Mouse (Mus musculus): Measurements from ENCODE around the gene Paqr7. TPM values are rescaled to one million over a fixed set of nuclear protein-coding genes. Genes with fewer than 3 reads are reported as not detected.
"Not testable (repeated sequence)": the region's sequence is repeated elsewhere in the genome, so short reads cannot be mapped to it uniquely, and the experiment has no call there.

Paqr7 gene
- polyA plus RNA-seq, 1 experiment from 2014 or later = 1.2 TPM

DNA sequence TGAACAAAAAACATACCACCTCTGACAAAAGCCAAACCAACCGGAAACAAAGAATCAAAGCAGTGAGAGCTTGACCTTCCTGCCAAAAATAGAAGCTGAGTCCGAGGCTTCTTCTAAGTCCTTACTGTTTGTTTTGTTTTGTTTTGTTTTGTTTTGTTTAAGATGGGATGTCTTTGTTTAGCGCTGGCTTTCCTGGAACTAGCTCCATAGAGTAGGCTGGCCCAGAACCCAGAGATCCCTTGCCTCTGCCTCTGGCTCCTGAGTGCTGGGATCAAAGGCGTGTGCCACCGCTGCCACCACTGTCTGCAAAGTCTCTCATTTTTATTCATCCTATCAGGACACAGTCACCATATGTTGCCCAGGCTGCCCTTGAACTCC, 962 bp upstream of the Paqr7 start:
- Histone ChIP-seq H3K4me1 (peaks cover 24% of the 10 kb centered on the region), H3K27me3 (ENCODE audit: low read depth, poor library complexity, severe bottlenecking) (peaks cover 20% of the 10 kb centered on the region), H3K4me3 (no peak overlapping the region), H3K9me3 (replicated peaks) (no peaks in the 10 kb centered on the region), H3K36me3 (no peaks in the 10 kb centered on the region), H3K27ac (0 out of 2 replicates have a peak overlapping the region, but pooled peaks have one; percentile 1)
- 85% methylated on average over 5 of the region's 5 CpGs for WGBS
- DNase-seq (ENCODE audit: low spot score) = no peak

DNA sequence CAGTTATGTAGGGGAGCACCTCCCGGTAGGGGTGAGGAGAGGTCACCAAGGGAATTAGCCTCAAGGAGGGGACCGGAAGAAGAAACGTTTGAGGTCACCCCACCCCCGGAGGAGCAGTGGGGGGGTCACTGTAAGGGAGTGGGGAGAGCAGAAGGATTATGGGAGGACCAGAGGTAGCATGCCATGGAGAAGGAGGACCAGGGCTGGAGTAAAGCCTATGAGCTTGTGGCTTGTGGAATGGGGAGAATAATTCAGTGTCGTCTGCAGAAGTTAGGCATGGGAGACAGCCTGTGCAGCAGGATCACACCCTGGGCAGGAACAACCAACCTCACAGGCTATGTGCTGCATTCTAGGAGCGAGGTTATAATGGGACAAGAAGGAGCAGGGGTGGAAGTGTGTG, 726 bp downstream of the Paqr7 start:
- no peaks in the 10 kb centered on the region for H3K36me3 ChIP-seq
- peaks cover 20% of the 10 kb centered on the region for H3K27me3 ChIP-seq (ENCODE audit: low read depth, poor library complexity, severe bottlenecking)
- DNase-seq (ENCODE audit: low spot score) = no peak
- peak overlapping the region; percentile 78 for H3K27ac ChIP-seq
- peaks cover 24% of the 10 kb centered on the region for H3K4me1 ChIP-seq
- no peaks in the 10 kb centered on the region for H3K9me3 ChIP-seq (replicated peaks)
- WGBS = 16% methylated on average over 6 of the region's 6 CpGs
- peak overlapping the region; percentile 72 for H3K4me3 ChIP-seq

DNA sequence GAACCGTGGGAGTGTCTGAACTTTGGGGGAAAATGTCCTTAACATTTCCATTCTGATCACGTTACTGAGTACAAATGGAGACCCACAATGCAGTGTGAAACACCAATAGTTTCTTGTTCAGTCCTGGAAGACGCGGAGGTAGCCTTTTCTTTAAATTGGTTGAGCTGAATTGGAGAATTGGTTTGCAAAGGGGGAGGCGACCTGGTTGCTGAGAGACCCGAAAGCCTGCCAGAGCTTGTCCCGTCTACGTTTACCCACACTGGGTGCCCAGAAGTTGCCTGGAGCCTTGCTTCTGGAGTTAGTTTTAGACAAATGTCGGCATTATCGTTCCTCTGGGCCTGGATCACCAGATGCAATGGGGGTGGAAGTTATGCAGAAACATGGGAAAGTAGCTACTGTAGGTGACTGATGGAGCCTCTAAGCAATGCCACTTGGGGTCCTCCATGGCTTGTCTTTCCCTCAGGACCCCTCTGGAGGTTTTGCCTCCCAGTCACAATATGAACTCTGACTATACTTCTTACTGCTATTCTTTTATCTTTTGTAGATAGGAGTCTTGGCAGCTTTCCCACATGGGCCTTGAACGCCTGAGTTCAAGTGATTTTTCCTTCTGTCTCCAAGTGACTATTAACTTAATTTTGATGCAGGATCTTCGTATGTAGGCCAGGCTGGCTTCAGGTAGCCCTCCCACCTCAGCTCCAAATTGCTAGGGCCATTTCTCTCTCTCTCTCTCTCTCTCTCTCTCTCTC, 1.7 kb downstream of the Paqr7 start:
- H3K9me3 ChIP-seq (replicated peaks) = no peaks in the 10 kb centered on the region
- no peak for DNase-seq (ENCODE audit: low spot score)
- H3K27ac ChIP-seq = no peak overlapping the region
- no peak overlapping the region for H3K4me3 ChIP-seq
- 84% methylated on average over 12 of the region's 12 CpGs for WGBS
- peaks cover 20% of the 10 kb centered on the region for H3K27me3 ChIP-seq (ENCODE audit: low read depth, poor library complexity, severe bottlenecking)
- H3K36me3 ChIP-seq = no peaks in the 10 kb centered on the region
- peaks cover 24% of the 10 kb centered on the region for H3K4me1 ChIP-seq

DNA sequence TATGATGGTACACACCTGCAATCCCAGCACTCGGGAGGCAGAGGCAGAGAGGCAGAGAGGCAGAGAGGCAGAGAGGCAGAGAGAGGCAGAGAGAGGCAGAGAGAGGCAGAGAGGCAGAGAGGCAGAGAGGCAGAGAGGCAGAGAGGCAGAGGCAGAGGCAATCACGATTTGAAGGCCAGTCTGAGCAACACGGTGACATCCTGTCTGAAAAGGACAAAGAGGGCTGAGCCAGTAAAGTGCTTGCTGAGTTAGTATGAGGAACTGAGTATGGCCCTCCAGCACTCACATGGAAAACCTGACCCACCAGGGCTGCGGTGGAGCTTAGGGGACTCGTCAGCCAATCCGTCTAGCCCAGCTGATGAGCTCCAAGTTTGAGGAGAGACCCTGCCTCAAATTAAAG, 2.5 kb downstream of the Paqr7 start:
- not testable (repeated sequence) for H3K36me3 ChIP-seq; H3K9me3 ChIP-seq (replicated peaks); H3K27ac ChIP-seq; DNase-seq (ENCODE audit: low spot score); H3K4me3 ChIP-seq
- Histone ChIP-seq H3K27me3 (ENCODE audit: low read depth, poor library complexity, severe bottlenecking) (peaks cover 20% of the 10 kb centered on the region), H3K4me1 (peaks cover 24% of the 10 kb centered on the region)
- 89% methylated on average over 6 of the region's 6 CpGs for WGBS

DNA sequence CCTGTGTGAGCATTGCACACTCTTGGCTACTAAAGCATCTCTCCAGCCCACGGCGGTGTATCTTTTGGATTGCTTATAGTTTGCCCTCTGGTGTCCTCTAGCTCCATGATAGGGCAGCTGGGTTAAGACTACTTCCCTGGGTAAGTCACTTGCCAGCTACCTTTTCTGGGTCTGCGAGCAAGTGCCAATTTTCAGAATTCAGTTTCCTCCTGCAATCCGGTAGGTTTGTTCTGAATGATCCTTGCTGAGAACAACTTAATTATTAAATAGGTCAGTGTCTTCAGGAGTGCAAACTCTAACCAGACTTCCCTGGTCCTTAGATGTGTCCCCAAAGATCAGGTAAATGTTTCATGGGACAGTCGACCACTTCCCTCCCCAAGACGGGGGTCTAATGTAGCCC, 4.6 kb downstream of the Paqr7 start:
- Histone ChIP-seq H3K4me3 (no peak overlapping the region), H3K27ac (no peak overlapping the region), H3K36me3 (no peaks in the 10 kb centered on the region), H3K27me3 (ENCODE audit: low read depth, poor library complexity, severe bottlenecking) (peaks cover 20% of the 10 kb centered on the region), H3K9me3 (replicated peaks) (no peaks in the 10 kb centered on the region), H3K4me1 (peaks cover 14% of the 10 kb centered on the region)
- no peak for DNase-seq (ENCODE audit: low spot score)
- WGBS = 95% methylated on average over 6 of the region's 6 CpGs

DNA sequence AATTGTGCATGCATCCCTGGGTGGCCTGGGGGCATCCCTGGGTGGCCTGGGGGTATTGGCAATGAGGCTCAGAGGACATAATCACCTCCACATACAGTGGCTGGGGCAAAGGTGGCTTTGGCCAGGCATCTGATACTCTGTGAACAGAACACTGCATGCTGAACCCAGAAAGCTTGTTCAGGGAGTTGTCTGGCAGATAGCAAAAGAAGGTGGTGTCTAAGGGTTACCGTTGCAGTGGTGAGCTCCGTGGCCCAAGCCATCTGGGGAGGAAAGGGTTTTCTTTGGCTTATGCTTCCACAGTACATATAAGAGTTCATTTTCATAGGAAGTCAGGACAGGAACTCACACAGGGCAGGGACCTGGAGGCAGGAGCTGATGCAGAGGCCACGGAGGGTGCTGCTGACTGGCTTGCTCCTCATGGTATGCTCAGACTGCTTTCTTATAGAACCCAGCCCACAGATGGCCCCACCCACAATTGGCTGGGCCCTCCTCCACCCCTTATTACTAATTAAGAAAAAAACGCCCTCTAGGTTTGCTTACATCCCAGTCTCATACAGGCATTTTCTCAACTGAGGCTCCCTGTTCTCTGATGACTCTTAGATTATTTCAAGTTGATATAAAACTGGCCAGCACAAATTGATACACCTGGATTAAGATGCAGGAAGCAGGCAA, 7.3 kb downstream of the Paqr7 start:
- no peaks in the 10 kb centered on the region for H3K36me3 ChIP-seq
- no peak for DNase-seq (ENCODE audit: low spot score)
- H3K4me3 ChIP-seq = no peak overlapping the region
- H3K27ac ChIP-seq = no peak overlapping the region
- no peaks in the 10 kb centered on the region for H3K9me3 ChIP-seq (replicated peaks)
- 79% methylated on average over 4 of the region's 4 CpGs for WGBS
- H3K4me1 ChIP-seq = no peaks in the 10 kb centered on the region
- H3K27me3 ChIP-seq (ENCODE audit: low read depth, poor library complexity, severe bottlenecking) = no peaks in the 10 kb centered on the region

DNA sequence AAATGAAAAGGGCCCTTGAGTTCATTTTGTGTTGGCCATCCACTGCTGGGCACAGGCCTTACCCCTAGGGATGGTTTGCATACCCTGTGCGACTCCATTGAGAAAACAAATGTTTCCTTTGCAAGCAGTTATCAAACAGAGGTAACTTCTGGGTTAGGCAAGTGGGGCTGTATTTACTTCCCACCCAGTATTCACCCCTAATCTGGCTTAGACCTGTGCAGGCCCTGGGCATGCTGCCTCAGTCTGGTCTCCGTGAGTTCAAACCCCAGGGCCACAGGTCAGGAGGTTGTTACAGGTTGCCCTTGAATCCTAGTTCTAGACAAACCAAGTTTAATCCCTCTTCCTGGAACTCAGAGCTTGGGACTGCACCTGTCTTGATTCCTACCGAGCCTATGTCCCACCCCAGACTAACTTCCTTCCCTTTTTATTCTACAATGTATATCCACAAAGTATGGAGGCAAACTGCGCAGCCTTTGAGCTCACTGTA, 8.8 kb downstream of the Paqr7 start:
- Histone ChIP-seq H3K27me3 (ENCODE audit: low read depth, poor library complexity, severe bottlenecking) (no peaks in the 10 kb centered on the region), H3K4me3 (no peak overlapping the region), H3K36me3 (no peaks in the 10 kb centered on the region), H3K4me1 (no peaks in the 10 kb centered on the region), H3K27ac (no peak overlapping the region), H3K9me3 (replicated peaks) (no peaks in the 10 kb centered on the region)
- WGBS = 92% methylated on average over 4 of the region's 4 CpGs
- no peak for DNase-seq (ENCODE audit: low spot score)

DNA sequence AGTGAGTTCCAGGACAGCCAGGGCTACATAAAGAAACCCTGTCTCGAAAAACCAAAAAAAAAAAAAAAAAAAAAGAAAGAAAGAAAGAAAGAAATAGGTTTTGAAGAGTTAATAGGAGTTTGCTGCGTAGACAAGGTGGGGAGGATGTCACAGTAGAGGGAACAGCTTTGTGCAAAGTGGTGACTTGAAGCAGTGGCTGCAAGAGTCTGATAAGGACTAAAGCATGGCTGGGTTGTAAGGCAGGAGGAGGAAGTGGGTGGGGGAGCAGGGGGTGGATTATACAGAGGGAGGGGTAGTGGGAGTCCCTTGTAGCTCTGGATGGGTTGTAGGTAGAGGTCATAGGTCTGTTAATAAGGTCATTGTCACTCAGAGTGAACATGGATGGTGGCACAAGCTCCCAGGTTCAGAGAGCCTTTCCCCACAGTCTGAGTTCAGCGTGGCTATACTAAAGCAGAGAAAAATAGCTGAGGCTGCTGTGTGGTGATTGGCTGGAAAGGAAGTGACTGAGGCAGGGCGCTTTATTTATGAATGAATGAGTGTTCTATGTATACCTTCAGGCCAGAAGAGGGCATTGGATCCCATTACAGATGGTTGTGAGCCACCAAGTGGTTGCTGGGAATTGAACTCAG, 9.6 kb downstream of the Paqr7 start:
- Histone ChIP-seq H3K4me1 (0 out of 2 replicates have a peak, but pooled peaks cover 3% of the 10 kb centered on the region), H3K36me3 (no peaks in the 10 kb centered on the region), H3K4me3 (no peak overlapping the region), H3K27me3 (ENCODE audit: low read depth, poor library complexity, severe bottlenecking) (no peaks in the 10 kb centered on the region), H3K9me3 (replicated peaks) (no peaks in the 10 kb centered on the region), H3K27ac (no peak overlapping the region)
- 86% methylated on average over 3 of the region's 4 CpGs for WGBS
- DNase-seq (ENCODE audit: low spot score) = no peak

DNA sequence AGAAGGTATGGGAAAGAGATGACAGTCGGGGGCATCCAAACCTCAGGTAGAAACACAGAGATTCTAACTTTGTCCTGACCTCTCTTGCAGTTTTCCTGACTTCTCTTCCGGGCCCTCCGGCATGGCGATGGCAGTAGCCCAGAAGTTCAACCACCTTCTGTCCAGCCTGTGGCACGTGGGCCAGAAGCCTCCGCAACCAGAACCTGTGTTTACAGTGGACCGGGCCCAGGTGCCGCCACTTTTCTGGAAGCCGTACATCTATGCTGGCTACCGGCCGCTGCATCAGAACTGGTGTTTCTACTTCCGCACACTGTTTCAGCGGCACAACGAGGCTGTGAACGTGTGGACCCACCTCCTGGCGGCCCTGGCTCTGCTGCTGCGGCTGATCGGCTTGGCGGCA, 10.2 kb downstream of the Paqr7 start:
- Histone ChIP-seq H3K27ac (no peak overlapping the region), H3K4me3 (no peak overlapping the region), H3K4me1 (peaks cover 10% of the 10 kb centered on the region), H3K36me3 (no peaks in the 10 kb centered on the region), H3K27me3 (ENCODE audit: low read depth, poor library complexity, severe bottlenecking) (no peaks in the 10 kb centered on the region), H3K9me3 (replicated peaks) (no peaks in the 10 kb centered on the region)
- DNase-seq (ENCODE audit: low spot score) = no peak
- WGBS = 88% methylated on average over 19 of the region's 19 CpGs

DNA sequence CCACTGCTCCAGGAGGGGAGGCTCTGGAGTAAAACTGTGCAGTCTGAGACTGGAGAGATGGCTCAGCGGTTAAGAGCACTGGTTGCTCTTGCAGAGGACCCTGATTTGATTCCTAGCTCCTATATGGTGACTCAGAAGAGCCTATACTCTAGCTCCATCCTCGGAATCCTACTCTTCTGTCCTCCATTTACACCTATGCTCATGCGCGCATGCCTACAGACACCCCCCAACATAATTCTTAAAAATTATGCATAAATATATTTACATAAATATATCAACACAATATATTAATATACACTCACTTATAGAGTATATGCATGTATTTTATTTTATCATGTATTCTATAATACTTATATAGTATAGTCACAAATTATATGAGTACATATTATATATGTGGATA, 13.9 kb downstream of the Paqr7 start:
- Histone ChIP-seq H3K36me3 (peaks cover 11% of the 10 kb centered on the region), H3K4me1 (peaks cover 22% of the 10 kb centered on the region), H3K27me3 (ENCODE audit: low read depth, poor library complexity, severe bottlenecking) (no peaks in the 10 kb centered on the region), H3K27ac (no peak overlapping the region), H3K9me3 (replicated peaks) (no peaks in the 10 kb centered on the region), H3K4me3 (peak overlapping the region; percentile 76; the same call in 1 of the 2 replicates)
- no peak for DNase-seq (ENCODE audit: low spot score)
- WGBS = 76% methylated on average over 4 of the region's 4 CpGs

DNA sequence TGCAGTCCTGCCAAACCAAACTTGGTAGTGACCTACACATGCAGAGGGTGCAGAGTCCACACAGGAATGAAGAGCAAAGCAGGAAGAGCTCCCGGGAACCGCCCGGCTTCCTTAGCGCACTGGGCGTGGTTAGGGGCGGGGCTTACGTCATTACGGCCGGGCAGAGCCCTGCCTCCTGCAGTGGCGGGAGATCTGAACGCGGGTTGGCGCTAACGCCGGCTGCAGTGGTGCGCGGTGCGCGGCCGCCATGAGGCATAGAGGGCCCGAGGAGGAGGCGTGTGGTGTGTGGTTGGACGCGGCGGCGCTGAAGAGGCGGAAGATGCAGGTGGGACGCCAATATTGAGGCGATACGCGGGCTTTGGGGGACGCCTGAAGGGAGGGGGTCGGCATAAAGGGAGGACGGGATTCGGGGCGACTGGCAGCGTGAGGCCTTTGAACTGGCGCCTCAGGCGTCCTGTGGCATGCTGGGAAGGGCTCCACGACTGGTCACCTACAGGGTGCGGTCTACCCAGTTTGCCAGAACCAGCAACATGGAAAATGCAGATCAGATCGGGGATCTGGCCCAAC, 14.4 kb downstream of the Paqr7 start, which contains the start of gene Aunip:
Aunip (plus strand) TSS at position 155 of the 567 bp plus-strand sequence.
- WGBS = under 1% methylated on average over 42 of the region's 42 CpGs
- peak; percentile 95 for DNase-seq (ENCODE audit: low spot score)
- H3K4me1 ChIP-seq = peaks cover 22% of the 10 kb centered on the region
- peak within 1 kb of the TSS; percentile 94 for H3K27ac ChIP-seq
- H3K36me3 ChIP-seq = peaks cover 11% of the 10 kb centered on the region
- H3K4me3 ChIP-seq = peak within 1 kb of the TSS; percentile 76
- H3K27me3 ChIP-seq (ENCODE audit: low read depth, poor library complexity, severe bottlenecking) = no peaks in the 10 kb centered on the region
- H3K9me3 ChIP-seq (replicated peaks) = no peaks in the 10 kb centered on the region

DNA sequence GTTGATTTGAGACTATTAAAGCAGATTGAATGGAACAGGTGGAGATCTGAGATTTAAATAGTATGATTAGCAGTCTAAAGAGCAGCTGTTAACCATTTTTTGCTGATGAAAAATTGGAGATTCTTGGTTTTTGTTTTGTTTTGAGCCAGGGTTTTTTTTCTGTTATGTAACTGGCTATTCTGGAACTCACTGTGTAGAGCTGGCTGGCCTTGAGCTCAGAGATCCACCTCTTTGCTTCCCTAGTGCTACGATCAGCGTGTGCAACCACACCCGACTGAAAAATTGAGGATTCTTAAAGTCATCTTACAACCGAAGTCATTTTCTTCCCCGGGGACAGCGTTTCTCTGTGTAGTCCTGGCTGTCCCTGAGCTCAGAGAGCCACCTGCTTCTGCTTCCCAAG, 15.2 kb downstream of the Paqr7 start:
- no peak for DNase-seq (ENCODE audit: low spot score)
- no peaks in the 10 kb centered on the region for H3K9me3 ChIP-seq (replicated peaks)
- H3K27ac ChIP-seq = peak overlapping the region; percentile 94
- H3K36me3 ChIP-seq = peaks cover 12% of the 10 kb centered on the region
- H3K4me3 ChIP-seq = peak overlapping the region; percentile 76
- WGBS = 84% methylated on average over 6 of the region's 6 CpGs
- H3K27me3 ChIP-seq (ENCODE audit: low read depth, poor library complexity, severe bottlenecking) = no peaks in the 10 kb centered on the region
- peaks cover 22% of the 10 kb centered on the region for H3K4me1 ChIP-seq

DNA sequence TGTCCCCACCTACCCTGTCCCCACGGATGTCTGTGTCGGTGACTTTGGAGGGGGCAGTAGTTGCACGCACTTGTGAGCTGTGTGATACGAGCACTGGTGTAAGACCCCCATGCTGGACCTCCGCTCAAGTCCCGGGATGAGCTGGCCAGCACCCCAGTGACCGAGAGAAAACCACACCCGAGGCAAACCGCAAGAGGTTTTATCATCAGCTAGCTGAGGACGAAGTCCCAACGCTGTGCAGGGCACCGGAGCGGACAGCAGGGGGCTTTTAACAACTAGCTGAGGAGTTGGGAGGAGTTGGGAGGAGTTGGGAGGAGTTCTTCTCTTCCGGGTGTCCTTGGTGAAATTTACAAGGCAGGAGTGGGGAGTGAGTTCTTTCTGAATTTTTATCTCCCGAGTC, 16.3 kb downstream of the Paqr7 start:
- WGBS = 28% methylated on average over 15 of the region's 15 CpGs
- H3K4me1 ChIP-seq = peaks cover 22% of the 10 kb centered on the region
- peak; percentile 52 for DNase-seq (ENCODE audit: low spot score)

More for the DNA sequence above, 16.3 kb downstream of the Paqr7 start:
- no peaks in the 10 kb centered on the region for H3K27me3 ChIP-seq (ENCODE audit: low read depth, poor library complexity, severe bottlenecking)
- H3K27ac ChIP-seq = no peak overlapping the region
- no peaks in the 10 kb centered on the region for H3K9me3 ChIP-seq (replicated peaks)
- H3K4me3 ChIP-seq = peak overlapping the region; percentile 39
- peaks cover 23% of the 10 kb centered on the region for H3K36me3 ChIP-seq

All from limb, embryonic 10.5 days (tissue).